Mouse (Mus musculus) midbrain, postnatal 0 days (tissue): ENCODE data around the gene Rere. TPM values are rescaled to one million over a fixed set of nuclear protein-coding genes. Genes with fewer than 3 reads are reported as not detected.

ENCODE experiments used
- ATAC-seq: fragments of 200-750 bp; cut with Nextera tagmentation; 2 replicates; pipeline ENCODE4 v1.8.0; 2017; ENCODE audit warnings: moderate number of reproducible peaks, mild to moderate bottlenecking, moderate TSS enrichment, moderate library complexity; ENCODE audit not compliant: low FRiP score
- DNase-seq: peaks from one replicate; pipeline ENCODE4 v3.0.0-alpha.2; 2015; ENCODE audit warnings: low spot score
- H3K27ac ChIP-seq: fragments of 300-500 bp; sonication (generic); 2 replicates; pipeline ENCODE4 v1.5.1; 2014; ENCODE audit warnings: low read depth, mild to moderate bottlenecking, low read length, mixed read lengths
- H3K27me3 ChIP-seq: fragments of 300-500 bp; sonication (generic); 2 replicates; pipeline ENCODE4 v1.6.1; 2014; ENCODE audit warnings: low read length, control low read depth, mixed read lengths; ENCODE audit not compliant: insufficient read depth
- H3K36me3 ChIP-seq: fragments of 300-500 bp; sonication (generic); 2 replicates; pipeline ENCODE4 v1.6.1; 2014; ENCODE audit warnings: low read length, control low read depth, mixed read lengths; ENCODE audit not compliant: insufficient read depth
- H3K4me1 ChIP-seq: fragments of 300-500 bp; sonication (generic); 2 replicates; pipeline ENCODE4 v1.6.1; 2014; ENCODE audit warnings: mild to moderate bottlenecking, control low read depth, antibody characterized with exemption, low read length, mixed read lengths; ENCODE audit not compliant: insufficient read depth
- H3K4me2 ChIP-seq: fragments of 300-500 bp; sonication (generic); 2 replicates; pipeline ENCODE4 v1.6.1; 2014; ENCODE audit warnings: low read depth, mild to moderate bottlenecking, low read length, mixed read lengths; ENCODE audit not compliant: poor library complexity, severe bottlenecking
- H3K4me3 ChIP-seq: fragments of 300-500 bp; sonication (generic); 2 replicates; pipeline ENCODE4 v1.5.1; 2014; ENCODE audit warnings: low read depth, mild to moderate bottlenecking, low read length, moderate library complexity
- H3K9ac ChIP-seq: fragments of 300-500 bp; sonication (generic); replicated peaks from 2 replicates; pipeline ENCODE4 v1.6.1; 2014; ENCODE audit warnings: mild to moderate bottlenecking, low read length, moderate library complexity, mixed read lengths; ENCODE audit not compliant: poor library complexity, severe bottlenecking
- H3K9me3 ChIP-seq: fragments of 300-500 bp; sonication (generic); 2 replicates; pipeline ENCODE4 v1.6.1; 2016; ENCODE audit warnings: low read length, control low read depth
- CTCF ChIP-seq: IDR thresholded peaks from 2 replicates; pipeline ENCODE4 v1.5.1; 2016; ENCODE audit warnings: antibody characterized with exemption, mild to moderate bottlenecking
- WGBS: fragments of 180-500 bp; shearing (Covaris S2); extraction: QIAGEN DNeasy Blood & Tissue Kit; methylation state at CpG from one replicate; pipeline ENCODE4 v1.1.7; 2014; 5-methylcytosine and 5-hydroxymethylcytosine counted together
- polyA plus RNA-seq: library from polyadenylated mRNA; unstranded; fragments of >200 nt; fragmentation: Nextera tagmentation; extraction: Ambion mirVana; gene quantifications from 2 replicates; pipeline ENCODE4 v1.2.1, GENCODE M21; 2015
- total RNA-seq: library from RNA; depleted of rRNA; stranded (reverse); fragments of >200 nt; gene quantifications from 2 replicates; pipeline ENCODE4 v1.2.3, GENCODE M21; 2014

Rere gene
- total and polyA plus RNA-seq, 2 experiments from 2014 or later, result 22.7 to 36.8 TPM

DNA sequence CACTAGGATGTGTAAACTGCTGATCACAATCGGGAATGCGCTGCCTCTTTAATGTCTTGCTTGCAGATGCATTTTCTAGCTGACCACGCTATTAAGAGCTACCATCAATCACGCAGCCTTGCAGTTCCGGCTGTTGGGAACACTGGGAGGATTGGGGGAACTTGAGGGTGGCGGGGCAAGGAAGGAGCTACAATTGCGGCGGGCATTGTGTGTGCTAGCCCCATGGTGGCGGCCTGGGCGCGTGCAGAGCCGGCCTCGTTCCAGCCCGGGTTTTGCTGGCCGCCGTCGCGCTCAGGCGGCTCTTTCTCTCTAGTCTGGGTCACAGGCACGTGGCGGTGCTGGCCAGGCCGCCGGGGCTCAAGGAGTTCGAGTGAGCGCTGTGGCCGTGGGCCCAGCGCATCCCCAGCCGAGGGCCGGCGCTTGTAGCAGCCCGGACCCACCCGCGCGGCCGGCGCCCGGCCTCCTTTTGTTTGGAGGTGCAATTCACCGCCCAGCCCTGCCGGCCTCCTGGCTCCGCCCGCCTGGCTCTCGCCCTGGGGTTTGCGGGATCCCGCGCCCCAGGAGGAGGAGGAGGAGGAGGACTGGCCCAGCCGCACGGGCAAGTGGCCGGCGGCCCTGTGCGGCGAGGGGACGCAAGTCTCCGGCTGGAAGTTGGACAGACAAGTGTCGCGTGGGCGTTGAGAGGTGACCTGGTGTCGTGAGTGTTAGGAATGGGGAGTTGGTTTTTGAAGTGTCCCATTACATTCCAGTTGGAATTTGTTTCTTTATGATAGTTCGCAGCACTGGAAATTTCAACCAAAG lies 90.3 kb downstream of the Rere start:
- peak; percentile 83 for DNase-seq
- peak overlapping the region; percentile 60 for H3K27ac ChIP-seq
- peak overlapping the region; percentile 52 for H3K4me3 ChIP-seq
- H3K36me3 ChIP-seq, result no peaks in the 10 kb centered on the region
- peak overlapping the region; percentile 91 for H3K4me2 ChIP-seq
- 0 out of 2 replicates have a peak, but pooled peaks have one; percentile 15 for TF ChIP-seq CTCF
- H3K27me3 ChIP-seq, result no peaks in the 10 kb centered on the region
- H3K4me1 ChIP-seq, result peaks cover 14% of the 10 kb centered on the region; the same call in 1 of the 2 replicates
- H3K9me3 ChIP-seq, result no peaks in the 10 kb centered on the region
- peak; percentile 87 for ATAC-seq
- under 1% methylated on average over 55 of the region's 58 CpGs for WGBS
- H3K9ac ChIP-seq, result peak overlapping the region; percentile 81

GRCm38 (mm10) chr4:150372631-150373041 lies 91.2 kb downstream of the Rere start:
- WGBS, result 5% methylated on average over 3 of the region's 3 CpGs
- no peaks in the 10 kb centered on the region for H3K27me3 ChIP-seq
- H3K9me3 ChIP-seq, result no peaks in the 10 kb centered on the region
- peak overlapping the region; percentile 52; the same call in 1 of the 2 replicates for H3K4me3 ChIP-seq
- H3K36me3 ChIP-seq, result no peaks in the 10 kb centered on the region
- no peak for TF ChIP-seq CTCF
- H3K4me1 ChIP-seq, result peaks cover 14% of the 10 kb centered on the region; the same call in 1 of the 2 replicates
- H3K9ac ChIP-seq, result no peak overlapping the region
- H3K4me2 ChIP-seq, result peak overlapping the region; percentile 91
- ATAC-seq (no peak), DNase-seq (no peak)
- H3K27ac ChIP-seq, result no peak overlapping the region

DNA sequence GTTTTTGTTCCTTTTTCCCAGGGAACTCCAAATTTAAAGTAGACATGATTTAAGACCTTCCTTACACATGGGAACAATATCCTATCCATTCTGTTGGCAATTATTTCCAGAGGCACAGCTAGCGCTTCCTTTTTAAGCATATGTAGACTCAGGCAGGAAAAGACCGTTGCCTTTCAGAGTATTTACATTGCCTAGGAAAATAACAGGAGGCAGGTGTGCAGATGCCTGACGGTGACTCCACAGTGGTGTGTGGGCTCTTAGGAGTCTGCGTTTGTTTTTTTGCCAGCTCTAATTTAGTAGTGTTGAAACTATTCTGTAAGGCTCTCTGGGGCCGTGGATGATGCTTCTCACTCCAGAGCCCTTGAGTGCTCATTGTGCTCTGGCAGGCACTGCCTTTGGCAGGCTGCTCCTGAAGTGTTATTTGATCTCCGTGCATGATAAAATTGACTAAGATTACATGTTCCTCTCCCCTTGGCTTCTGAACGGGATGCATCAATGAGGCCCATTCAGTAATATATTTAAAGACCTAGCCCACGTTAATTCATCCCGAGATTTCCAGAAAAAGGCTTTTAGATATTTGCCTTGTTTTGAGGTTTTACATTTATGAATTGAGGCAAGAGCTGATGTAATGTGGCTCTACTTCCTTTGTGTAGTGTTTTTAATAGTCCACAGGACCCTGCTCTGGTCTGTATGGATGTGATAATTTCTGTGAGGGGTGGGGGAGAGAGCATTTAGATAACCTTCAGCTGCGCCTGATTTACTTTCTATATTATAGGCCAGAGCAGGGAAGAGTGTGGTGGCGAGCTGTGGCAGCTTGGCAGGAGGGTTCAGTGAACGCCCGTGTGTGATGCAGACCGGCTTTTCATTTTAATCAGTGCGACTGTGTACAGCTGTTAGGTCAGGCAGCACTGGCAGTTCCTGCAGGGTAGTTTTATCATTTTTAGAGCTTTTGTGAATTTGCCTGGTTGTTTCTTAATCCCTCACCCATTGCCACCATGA lies 92.0 kb downstream of the Rere start:
- Histone ChIP-seq H3K4me2 (peak overlapping the region; percentile 91), H3K9ac (0 out of 2 replicates have a peak overlapping the region, but pooled peaks have one; percentile 30), H3K4me1 (peaks cover 14% of the 10 kb centered on the region; the same call in 1 of the 2 replicates), H3K27me3 (no peaks in the 10 kb centered on the region), H3K9me3 (no peaks in the 10 kb centered on the region), H3K4me3 (peak overlapping the region; percentile 12; the same call in 1 of the 2 replicates), H3K36me3 (no peaks in the 10 kb centered on the region), H3K27ac (peak overlapping the region; percentile 60)
- TF ChIP-seq CTCF, result no peak
- DNase-seq (peak; percentile 68), ATAC-seq (peak; percentile 44; the same call in 1 of the 2 replicates)
- WGBS, result 8% methylated on average over 15 of the region's 15 CpGs

- Histone ChIP-seq H3K4me2 (peak overlapping the region; percentile 2; the same call in 1 of the 2 replicates), H3K27me3 (no peaks in the 10 kb centered on the region), H3K9me3 (no peaks in the 10 kb centered on the region), H3K4me3 (no peak overlapping the region), H3K27ac (no peak overlapping the region), H3K9ac (no peak overlapping the region; the same call in 1 of the 2 replicates), H3K4me1 (peaks cover 14% of the 10 kb centered on the region; the same call in 1 of the 2 replicates), H3K36me3 (no peaks in the 10 kb centered on the region)
- DNase-seq (no peak), ATAC-seq (no peak)
- TF ChIP-seq CTCF, result no peak
- WGBS, result 36% methylated on average over 9 of the region's 9 CpGs
Observed at GRCm38 (mm10) chr4:150374651-150375447, 93.4 kb downstream of the Rere start.

DNA sequence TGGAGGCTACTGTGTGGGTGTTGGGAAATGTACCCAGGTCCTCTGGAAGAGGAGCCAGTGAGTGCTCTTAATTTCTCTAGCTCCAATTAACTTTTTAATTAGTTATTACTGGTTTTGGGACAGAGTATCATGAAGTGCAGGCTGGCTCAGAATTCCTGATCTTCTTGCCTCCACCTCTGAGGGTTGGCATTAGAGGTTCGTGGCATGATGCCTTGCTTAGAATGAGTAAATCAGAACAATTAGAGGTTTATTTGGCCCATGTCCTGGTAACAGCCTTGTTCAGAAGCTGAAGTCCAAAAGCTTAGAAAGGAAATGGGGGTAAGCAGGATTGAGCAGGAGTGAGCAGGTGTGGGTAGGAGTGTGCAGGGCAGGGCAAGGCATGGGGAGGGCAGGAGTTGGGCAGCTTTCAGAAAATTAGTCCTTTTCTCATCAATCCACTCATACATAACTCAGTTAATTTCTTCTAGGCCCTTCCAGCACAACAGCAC lies 94.0 kb downstream of the Rere start:
- H3K9me3 ChIP-seq, result no peaks in the 10 kb centered on the region
- H3K36me3 ChIP-seq, result no peaks in the 10 kb centered on the region
- ATAC-seq, result no peak
- H3K27me3 ChIP-seq, result no peaks in the 10 kb centered on the region
- H3K4me1 ChIP-seq, result peaks cover 14% of the 10 kb centered on the region; the same call in 1 of the 2 replicates
- no peak for DNase-seq
- H3K4me3 ChIP-seq, result no peak overlapping the region
- WGBS, result 76% methylated on average over 1 of the region's 1 CpGs
- no peak for TF ChIP-seq CTCF
- no peak overlapping the region; the same call in 1 of the 2 replicates for H3K4me2 ChIP-seq
- H3K9ac ChIP-seq, result no peak overlapping the region
- no peak overlapping the region for H3K27ac ChIP-seq
